Mouse (Mus musculus) heart, embryonic 16.5 days (tissue): Measurements from ENCODE around the gene Snn. TPM values are rescaled to one million over a fixed set of nuclear protein-coding genes. Genes with fewer than 3 reads are reported as not detected.

Experiments used
- ATAC-seq: fragments of 200-750 bp; cut with Nextera tagmentation; replicated peaks from 2 replicates; pipeline ENCODE4 v1.8.0; 2017; ENCODE audit warnings: moderate number of reproducible peaks; ENCODE audit not compliant: insufficient read depth, low FRiP score; ENCODE audit errors: extremely low read depth
- H3K27ac ChIP-seq: fragments of 300-500 bp; sonication (generic); 2 replicates; pipeline ENCODE4 v1.5.1; 2014; ENCODE audit warnings: mild to moderate bottlenecking, low read length, control low read depth, moderate library complexity
- H3K27me3 ChIP-seq: fragments of 300-500 bp; sonication (generic); 2 replicates; pipeline ENCODE4 v1.6.1; 2014; ENCODE audit warnings: low read length, mixed read lengths; ENCODE audit not compliant: control insufficient read depth, insufficient read depth
- H3K36me3 ChIP-seq: fragments of 300-500 bp; sonication (generic); 2 replicates; pipeline ENCODE4 v1.6.1; 2014; ENCODE audit not compliant: control insufficient read depth, insufficient read depth
- H3K4me1 ChIP-seq: fragments of 300-500 bp; sonication (generic); 2 replicates; pipeline ENCODE4 v1.6.1; 2014; ENCODE audit warnings: low read length, mixed read lengths; ENCODE audit not compliant: control insufficient read depth, insufficient read depth
- H3K4me2 ChIP-seq: fragments of 300-500 bp; sonication (generic); 2 replicates; pipeline ENCODE4 v1.6.1; 2014; ENCODE audit warnings: low read depth, mild to moderate bottlenecking, control low read depth, low read length
- H3K4me3 ChIP-seq: fragments of 300-500 bp; sonication (generic); 2 replicates; pipeline ENCODE4 v1.5.1; 2014; ENCODE audit warnings: mild to moderate bottlenecking, control low read depth, low read length
- H3K9ac ChIP-seq: fragments of 300-500 bp; sonication (generic); 2 replicates; pipeline ENCODE4 v1.6.1; 2014; ENCODE audit warnings: low read length, control low read depth
- H3K9me3 ChIP-seq: fragments of 300-500 bp; sonication (generic); replicated peaks from 2 replicates; pipeline ENCODE4 v1.6.1; 2016; ENCODE audit warnings: low read length; ENCODE audit not compliant: control insufficient read depth
- WGBS: fragments of 180-500 bp; shearing (Covaris S2); extraction: QIAGEN DNeasy Blood & Tissue Kit; methylation state at CpG from one replicate; pipeline ENCODE4 v1.1.7; 2014; 5-methylcytosine and 5-hydroxymethylcytosine counted together
- polyA plus RNA-seq: library from polyadenylated mRNA; unstranded; fragments of >200 nt; fragmentation: Nextera tagmentation; extraction: Ambion mirVana; gene quantifications from 2 replicates; pipeline ENCODE4 v1.2.1, GENCODE M21; 2015

Gene Snn
- polyA plus RNA-seq, 1 experiment from 2014 or later = 49.2 TPM

GRCm38 (mm10) chr16:11021403-11022112 is 39.2 kb upstream of the Snn start:
- WGBS = 42% methylated on average over 3 of the region's 3 CpGs
- H3K9ac ChIP-seq = no peak overlapping the region
- peak; percentile 24; the same call in 1 of the 2 replicates for ATAC-seq
- H3K9me3 ChIP-seq = no peaks in the 10 kb centered on the region
- no peaks in the 10 kb centered on the region for H3K36me3 ChIP-seq
- H3K4me3 ChIP-seq = no peak overlapping the region
- no peaks in the 10 kb centered on the region for H3K27me3 ChIP-seq
- no peak overlapping the region for H3K4me2 ChIP-seq
- no peaks in the 10 kb centered on the region for H3K4me1 ChIP-seq
- H3K27ac ChIP-seq = no peak overlapping the region

- H3K4me3 ChIP-seq = no peak overlapping the region
- H3K36me3 ChIP-seq = no peaks in the 10 kb centered on the region
- no peak overlapping the region for H3K9ac ChIP-seq
- H3K9me3 ChIP-seq = no peaks in the 10 kb centered on the region
- H3K4me2 ChIP-seq = no peak overlapping the region
- 80% methylated on average over 4 of the region's 4 CpGs for WGBS
- H3K27me3 ChIP-seq = no peaks in the 10 kb centered on the region
- no peaks in the 10 kb centered on the region for H3K4me1 ChIP-seq
- no peak for ATAC-seq
- H3K27ac ChIP-seq = no peak overlapping the region
Measured at GRCm38 (mm10) chr16:11022113-11022489, 38.6 kb upstream of the Snn start.

- Histone ChIP-seq H3K4me1 (no peaks in the 10 kb centered on the region), H3K4me2 (no peak overlapping the region), H3K4me3 (no peak overlapping the region), H3K36me3 (no peaks in the 10 kb centered on the region), H3K9me3 (no peaks in the 10 kb centered on the region), H3K27ac (no peak overlapping the region), H3K9ac (no peak overlapping the region), H3K27me3 (no peaks in the 10 kb centered on the region)
- no peak for ATAC-seq
- 58% methylated on average over 5 of the region's 5 CpGs for WGBS
Measured at GRCm38 (mm10) chr16:11023618-11024017, 37.1 kb upstream of the Snn start.

GRCm38 (mm10) chr16:11024841-11025240 is 35.9 kb upstream of the Snn start:
- no peaks in the 10 kb centered on the region for H3K9me3 ChIP-seq
- no peak overlapping the region for H3K9ac ChIP-seq
- H3K36me3 ChIP-seq = no peaks in the 10 kb centered on the region
- WGBS = 68% methylated on average over 3 of the region's 3 CpGs
- no peaks in the 10 kb centered on the region for H3K27me3 ChIP-seq
- no peaks in the 10 kb centered on the region for H3K4me1 ChIP-seq
- ATAC-seq = no peak
- no peak overlapping the region for H3K4me3 ChIP-seq
- no peak overlapping the region for H3K27ac ChIP-seq
- H3K4me2 ChIP-seq = no peak overlapping the region

- H3K4me1 ChIP-seq = no peaks in the 10 kb centered on the region
- WGBS = 81% methylated on average over 7 of the region's 7 CpGs
- H3K9ac ChIP-seq = no peak overlapping the region
- no peak overlapping the region for H3K4me3 ChIP-seq
- no peaks in the 10 kb centered on the region for H3K9me3 ChIP-seq
- H3K4me2 ChIP-seq = no peak overlapping the region
- no peak overlapping the region for H3K27ac ChIP-seq
- no peaks in the 10 kb centered on the region for H3K27me3 ChIP-seq
- no peaks in the 10 kb centered on the region for H3K36me3 ChIP-seq
- ATAC-seq = no peak
Measured at GRCm38 (mm10) chr16:11028206-11028605, 32.5 kb upstream of the Snn start.

- Histone ChIP-seq H3K4me2 (no peak overlapping the region), H3K36me3 (no peaks in the 10 kb centered on the region), H3K9ac (no peak overlapping the region), H3K4me3 (no peak overlapping the region), H3K4me1 (no peaks in the 10 kb centered on the region), H3K27me3 (no peaks in the 10 kb centered on the region), H3K9me3 (no peaks in the 10 kb centered on the region), H3K27ac (no peak overlapping the region)
- ATAC-seq = no peak
- WGBS = 74% methylated on average over 4 of the region's 4 CpGs
Measured at GRCm38 (mm10) chr16:11030844-11031243, 29.9 kb upstream of the Snn start.

GRCm38 (mm10) chr16:11031320-11031719 is 29.4 kb upstream of the Snn start:
- Histone ChIP-seq H3K9ac (no peak overlapping the region), H3K27ac (no peak overlapping the region), H3K4me2 (no peak overlapping the region), H3K4me1 (no peaks in the 10 kb centered on the region), H3K4me3 (no peak overlapping the region), H3K27me3 (no peaks in the 10 kb centered on the region), H3K36me3 (no peaks in the 10 kb centered on the region), H3K9me3 (no peaks in the 10 kb centered on the region)
- WGBS = 43% methylated on average over 3 of the region's 3 CpGs
- ATAC-seq = no peak

- under 1% methylated on average over 4 of the region's 4 CpGs for WGBS
- Histone ChIP-seq H3K4me3 (no peak overlapping the region), H3K4me2 (no peak overlapping the region), H3K9ac (no peak overlapping the region), H3K27ac (no peak overlapping the region), H3K27me3 (no peaks in the 10 kb centered on the region), H3K36me3 (no peaks in the 10 kb centered on the region), H3K9me3 (no peaks in the 10 kb centered on the region), H3K4me1 (no peaks in the 10 kb centered on the region)
- ATAC-seq = peak; percentile 17; the same call in 1 of the 2 replicates
Measured at GRCm38 (mm10) chr16:11034193-11034803, 26.4 kb upstream of the Snn start.

- WGBS = 75% methylated on average over 9 of the region's 9 CpGs
- no peak overlapping the region for H3K9ac ChIP-seq
- no peaks in the 10 kb centered on the region for H3K36me3 ChIP-seq
- H3K4me2 ChIP-seq = no peak overlapping the region
- no peaks in the 10 kb centered on the region for H3K9me3 ChIP-seq
- no peaks in the 10 kb centered on the region for H3K27me3 ChIP-seq
- H3K27ac ChIP-seq = no peak overlapping the region
- no peak for ATAC-seq
- no peak overlapping the region for H3K4me3 ChIP-seq
- H3K4me1 ChIP-seq = no peaks in the 10 kb centered on the region
Measured at GRCm38 (mm10) chr16:11035273-11035672, 25.5 kb upstream of the Snn start.
